Mouse (Mus musculus): ENCODE data around the gene Rpl23. TPM values are rescaled to one million over a fixed set of nuclear protein-coding genes. Genes with fewer than 3 reads are reported as not detected.

Gene Rpl23
- total RNA-seq, 2 experiments from 2014 or later = 677 to 703 TPM

DNA sequence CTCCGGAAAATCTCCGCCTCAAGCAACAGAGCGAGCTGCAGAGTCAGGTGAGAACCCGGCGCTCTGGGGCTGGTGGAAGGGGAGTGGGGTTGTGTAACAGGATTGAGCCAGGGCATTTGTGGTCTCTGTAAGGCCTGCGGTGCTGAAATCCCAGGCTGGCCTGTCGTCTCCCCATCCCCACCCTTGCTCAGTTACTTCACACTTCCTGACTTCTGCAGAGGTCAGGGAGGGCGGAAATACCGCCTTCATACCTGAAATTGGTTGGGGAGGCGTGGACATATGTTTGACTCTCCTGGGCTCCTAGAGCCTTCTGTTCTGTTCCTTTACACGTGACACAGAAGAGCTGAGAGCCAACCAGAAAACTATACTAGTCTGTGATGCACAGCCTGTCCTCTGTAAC, 33.5 kb upstream of the Rpl23 start:
- intact Hi-C loops (cut with DNase I) = no loop called here
- no peak for DNase-seq

DNA sequence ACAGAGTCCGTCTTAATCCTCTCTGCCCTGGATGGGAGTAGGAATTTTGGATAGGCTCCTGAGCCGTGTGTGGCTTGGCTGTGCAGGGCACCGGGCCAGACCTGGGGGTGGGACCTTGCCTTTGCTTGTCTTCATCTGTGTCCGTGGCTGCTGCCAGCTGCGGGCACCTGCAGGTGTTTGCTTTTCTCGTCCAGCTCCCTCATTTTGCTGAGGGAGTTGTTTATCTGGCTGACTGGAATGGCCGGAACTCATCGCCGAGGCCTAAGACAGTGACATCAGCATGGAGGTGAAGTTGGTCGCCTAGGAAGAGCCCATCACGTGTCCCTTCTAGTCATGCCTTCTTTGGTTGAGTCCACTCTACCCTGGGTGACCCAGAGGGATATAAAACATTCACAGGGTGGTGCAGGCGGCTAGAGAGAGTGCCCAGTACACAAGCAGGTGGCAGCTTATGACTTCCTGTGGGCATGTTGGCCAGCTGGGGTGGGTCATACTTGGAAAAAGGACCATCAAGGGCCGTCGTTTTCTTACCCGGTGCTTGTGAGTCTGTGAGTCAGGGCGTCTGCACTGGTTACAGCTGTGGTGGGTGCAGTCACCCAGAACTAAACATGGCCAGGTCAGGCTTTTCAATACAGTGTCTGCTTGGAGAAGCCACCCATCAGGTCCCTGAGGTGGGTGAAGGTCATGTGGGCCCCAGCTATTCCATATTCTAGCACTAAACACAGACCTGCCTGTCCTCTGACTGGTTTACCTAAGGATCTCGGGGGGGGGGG, 31.7 kb upstream of the Rpl23 start:
- intact Hi-C loops (cut with DNase I) = no loop called here
- no peak for DNase-seq

DNA sequence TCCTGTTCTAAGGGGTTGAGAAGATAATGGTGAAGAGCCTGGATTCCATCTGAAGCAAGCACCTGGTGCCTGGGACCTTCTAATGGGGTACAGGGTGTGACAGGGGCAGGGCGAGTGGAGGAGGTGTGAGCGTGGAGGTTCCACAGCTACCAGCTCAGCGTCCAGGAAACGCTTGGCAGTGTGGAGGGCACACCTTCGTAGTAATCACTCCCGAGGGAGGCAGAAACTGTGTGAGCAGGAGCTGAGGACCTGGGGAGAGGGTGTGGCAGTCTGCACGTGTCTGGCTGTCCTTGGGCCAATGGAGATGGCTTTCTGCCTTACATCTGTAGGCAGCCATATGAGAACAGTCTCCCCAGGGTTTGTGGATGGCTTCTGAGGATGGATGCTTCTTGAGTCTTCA, 30.8 kb upstream of the Rpl23 start:
- peak in 1 of 2 experiments; percentile 0 for DNase-seq
- intact Hi-C loops (cut with DNase I) = no loop called here

DNA sequence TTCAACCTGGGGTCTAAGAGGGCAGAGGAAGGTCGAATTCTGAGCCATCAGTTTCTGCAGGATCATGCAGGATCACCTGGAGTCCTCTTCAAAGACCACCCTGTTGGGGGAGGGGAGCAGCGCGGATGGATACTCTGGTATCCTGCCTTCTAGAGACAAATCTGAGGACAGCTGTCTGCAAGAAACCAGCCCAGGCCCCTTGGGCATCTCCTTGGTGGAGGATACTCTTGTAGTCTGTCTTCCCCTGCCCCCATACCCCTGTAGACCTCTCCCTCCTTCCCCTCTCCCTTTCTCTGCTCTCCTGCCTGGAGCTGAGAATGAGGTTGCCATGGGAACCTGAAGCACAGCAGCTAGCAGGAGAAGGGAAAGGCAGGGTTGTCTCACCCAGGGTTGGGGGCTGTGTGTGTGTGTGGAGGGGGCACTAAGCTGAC, 30.3 kb upstream of the Rpl23 start:
- intact Hi-C loops (cut with DNase I) = no loop called here
- DNase-seq = no peak

DNA sequence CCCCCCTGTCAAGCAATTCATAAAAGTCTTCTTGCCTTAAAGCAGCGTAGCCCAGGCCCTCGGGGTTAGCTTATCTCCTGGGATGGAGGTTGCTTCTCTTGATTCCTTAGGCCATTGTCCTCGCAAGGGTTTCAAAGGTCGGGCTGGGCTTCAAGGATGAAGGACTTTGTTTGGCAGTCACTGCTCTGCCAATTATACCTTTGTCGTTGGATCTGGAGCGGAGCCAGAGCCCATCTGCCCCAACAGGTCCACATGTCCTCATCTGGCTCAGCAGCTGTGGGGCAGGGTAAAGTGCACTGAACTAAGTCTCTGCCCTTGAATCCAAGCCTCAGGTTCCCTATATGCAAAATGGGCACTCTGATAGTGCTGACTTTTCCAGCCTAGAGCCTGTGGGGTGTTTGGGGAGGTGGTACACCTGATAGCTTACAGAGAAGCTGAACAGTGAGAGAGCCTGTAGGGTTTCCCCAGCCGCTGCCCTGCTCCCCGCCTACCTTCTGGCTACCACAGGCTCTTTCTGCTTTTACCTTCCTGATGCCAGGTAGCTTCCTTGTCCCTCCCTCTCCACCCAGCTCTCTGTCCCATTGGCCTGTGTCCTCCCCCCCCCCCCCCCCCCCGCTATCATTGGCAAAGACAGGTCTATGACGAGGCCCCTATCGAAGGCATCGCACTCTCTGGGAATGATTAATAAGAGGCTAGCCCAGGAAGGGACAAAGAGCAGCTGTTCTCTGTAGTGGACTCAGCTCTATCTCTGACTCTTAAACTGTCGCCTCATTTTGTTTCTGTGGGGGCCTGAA, 29.5 kb upstream of the Rpl23 start:
- no peak for DNase-seq
- intact Hi-C loops (cut with DNase I) = no loop called here

DNA sequence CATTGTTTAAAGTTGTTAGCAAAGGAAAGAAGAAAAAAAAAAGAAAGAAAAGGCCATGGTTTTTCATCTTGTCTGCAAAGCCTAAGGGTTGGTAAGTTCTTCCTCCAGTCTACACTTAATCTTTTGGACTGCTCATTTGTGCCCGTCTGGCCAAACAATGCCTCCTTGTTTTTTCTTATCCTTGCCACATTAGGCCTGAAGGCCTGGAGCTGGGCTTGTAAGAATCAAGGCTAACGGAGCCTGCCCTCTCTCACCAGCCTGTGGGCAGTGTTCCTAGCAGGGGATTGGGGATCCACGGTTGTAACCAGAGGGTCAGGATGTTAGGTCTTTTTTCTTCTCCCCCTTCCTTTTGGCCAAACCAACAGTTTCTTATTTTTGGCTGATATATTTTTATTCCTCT, 28.7 kb upstream of the Rpl23 start:
- DNase-seq = no peak
- intact Hi-C loops (cut with DNase I) = no loop called here

DNA sequence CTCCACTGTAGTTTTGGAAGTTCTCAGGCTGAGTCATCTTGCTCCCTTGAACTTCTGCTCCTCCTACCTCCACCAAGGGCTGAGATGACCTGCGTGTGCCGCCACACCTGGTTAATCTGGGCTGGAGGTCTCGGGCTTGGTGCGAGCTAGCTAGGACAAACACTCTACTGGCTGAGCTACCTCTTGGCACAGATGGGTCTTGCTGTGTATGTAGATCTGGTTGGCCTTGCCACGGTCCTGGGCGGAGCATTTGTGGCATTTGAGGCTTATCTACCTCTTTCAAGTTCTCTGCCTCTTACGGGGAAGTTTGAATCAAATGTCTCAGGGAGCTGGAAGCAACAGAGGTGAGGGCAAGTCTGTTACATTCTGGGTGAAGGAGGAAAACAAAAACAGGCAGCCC, 28.1 kb upstream of the Rpl23 start:
- no peak for DNase-seq
- intact Hi-C loops (cut with DNase I) = no loop called here

DNA sequence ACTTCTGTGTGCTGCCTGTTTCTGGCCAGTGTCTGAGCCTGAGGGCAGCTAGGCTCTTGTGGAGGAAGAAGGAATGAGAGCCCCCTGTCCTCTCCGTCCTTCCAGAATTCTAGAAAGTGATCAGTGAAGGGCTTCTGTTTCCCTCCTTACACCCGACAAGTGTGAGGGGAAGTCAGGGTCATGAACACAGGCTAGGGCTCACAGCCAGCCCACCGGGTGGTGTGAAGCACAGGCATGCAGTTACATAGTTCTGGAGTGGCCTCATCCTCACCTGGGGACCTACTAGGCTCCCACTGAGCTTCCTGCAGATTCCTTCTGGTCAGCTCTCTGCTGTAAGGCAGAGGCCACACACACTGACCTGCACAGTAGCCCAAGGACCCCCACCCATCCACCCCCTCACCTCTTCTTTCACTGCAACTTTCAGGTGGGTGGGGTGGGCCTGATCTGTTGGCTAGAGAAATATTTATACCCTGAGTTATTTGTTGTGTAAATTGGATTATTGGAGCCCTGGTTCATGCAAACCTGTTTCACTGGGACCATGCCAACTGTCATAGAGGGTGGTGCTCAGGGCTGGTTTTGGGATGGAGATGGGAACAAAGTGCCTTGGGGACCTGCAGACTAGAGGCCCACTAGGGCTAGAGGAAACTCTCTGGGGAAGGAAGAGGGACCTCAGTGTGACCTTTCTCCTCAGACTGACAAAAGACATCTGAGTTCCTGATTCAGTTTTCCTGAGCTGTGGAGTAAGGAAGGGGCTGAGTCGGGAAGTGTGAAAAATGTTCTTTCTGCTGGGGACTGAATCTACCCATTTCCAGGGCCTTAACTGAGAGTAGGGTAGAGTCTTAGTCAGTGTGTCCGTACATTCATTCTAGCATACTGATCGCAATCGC, 27.2 kb upstream of the Rpl23 start:
- DNase-seq = peak in 1 of 2 experiments; percentile 37
- intact Hi-C loops (cut with DNase I) = no loop called here

DNA sequence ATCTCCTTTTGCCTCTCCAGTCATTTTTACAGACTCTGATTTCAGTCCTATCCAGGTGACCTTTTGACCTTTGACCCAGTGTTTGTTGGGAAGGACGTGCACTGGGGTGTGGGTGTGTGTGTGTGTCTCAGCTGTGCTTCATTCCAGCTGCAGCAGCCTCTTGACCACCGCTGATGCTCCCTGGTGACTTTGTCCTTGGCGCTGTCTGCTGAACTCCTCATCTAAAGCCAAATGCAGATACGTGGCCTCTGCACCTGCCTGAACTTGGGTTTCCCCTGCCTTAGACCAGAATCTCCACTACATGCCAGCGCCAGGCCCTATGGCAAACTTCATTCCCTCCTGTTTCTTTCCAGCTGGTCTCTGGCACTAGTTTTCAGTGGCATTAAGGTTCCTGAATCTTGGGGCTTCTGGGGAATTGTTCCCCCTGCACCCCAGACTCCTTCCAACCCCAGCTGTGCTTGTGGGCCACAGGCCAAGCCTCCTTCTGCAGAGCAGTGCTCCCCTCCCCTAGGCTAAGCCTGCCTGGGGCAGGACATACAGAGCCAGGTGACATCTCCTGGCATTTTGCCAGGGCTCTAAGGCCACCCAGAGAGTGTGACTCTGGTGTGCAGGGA, 26.5 kb upstream of the Rpl23 start:
- peak in 1 of 2 experiments; percentile 46 for DNase-seq

DNA sequence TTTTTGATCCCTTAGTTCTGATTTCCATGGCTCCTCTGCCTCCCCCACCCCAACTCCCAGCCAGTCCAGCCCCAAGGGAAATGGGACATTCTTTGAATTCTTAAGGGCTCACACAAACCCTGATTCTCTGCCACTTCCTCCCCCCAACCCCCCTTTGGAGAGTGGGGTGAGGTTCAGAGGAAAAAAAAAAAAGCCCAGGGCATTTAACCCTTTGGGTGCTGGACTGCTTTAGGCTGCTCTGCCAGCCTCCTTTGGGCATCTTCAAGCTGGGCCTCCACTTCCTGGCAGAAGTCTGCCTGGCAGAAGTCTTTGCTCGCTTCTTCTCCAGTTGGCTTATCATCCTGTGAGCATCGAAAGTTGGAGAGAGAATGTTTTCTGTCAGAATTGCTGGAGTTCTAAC, 25.9 kb upstream of the Rpl23 start:
- intact Hi-C loops (cut with DNase I) = no loop called here
- peak; percentile 67 to 77 for DNase-seq

More for the DNA sequence above, 26.5 kb upstream of the Rpl23 start:
- intact Hi-C loops (cut with DNase I) = no loop called here

DNA sequence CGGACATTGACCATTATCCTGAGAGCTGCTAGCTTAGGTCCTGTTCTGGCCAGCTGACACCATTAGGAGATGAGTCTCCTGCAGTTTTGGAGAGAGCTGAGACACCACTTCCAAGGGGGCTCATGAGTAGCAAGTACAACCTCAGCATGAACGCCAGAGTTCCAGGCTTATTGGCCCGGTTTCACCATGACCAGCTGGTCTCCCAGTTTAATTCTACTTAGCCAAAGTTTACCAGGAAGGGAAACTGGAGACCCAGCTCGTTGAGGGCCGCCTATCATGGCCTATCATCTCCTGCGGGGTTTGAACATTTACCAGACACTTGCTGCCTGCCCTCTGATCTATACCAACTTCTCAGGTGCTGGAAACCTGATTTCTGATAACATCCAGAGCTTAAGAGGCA, 25.4 kb upstream of the Rpl23 start:
- intact Hi-C loops (cut with DNase I) = no loop called here

DNA sequence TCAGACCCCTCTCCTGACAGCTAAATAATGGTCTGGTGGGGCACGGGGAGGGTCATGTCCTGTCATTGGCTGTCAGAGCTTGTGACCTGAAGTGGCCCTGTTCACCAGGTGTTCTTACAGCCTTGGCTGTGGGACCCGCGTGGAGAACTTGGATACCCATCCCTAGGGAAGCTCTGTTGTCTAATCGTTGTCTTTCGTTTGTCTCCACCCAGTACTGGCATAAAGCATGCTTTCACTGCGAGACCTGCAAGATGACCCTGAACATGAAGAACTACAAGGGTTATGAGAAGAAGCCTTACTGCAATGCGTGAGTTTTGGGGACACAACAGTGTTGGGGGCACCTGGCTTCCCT, 24.4 kb upstream of the Rpl23 start:
- intact Hi-C loops (cut with DNase I) = no loop called here
- peak in 1 of 2 experiments; percentile 13 for DNase-seq

More for the DNA sequence above, 25.4 kb upstream of the Rpl23 start:
- peak in 1 of 2 experiments; percentile 62 for DNase-seq

DNA sequence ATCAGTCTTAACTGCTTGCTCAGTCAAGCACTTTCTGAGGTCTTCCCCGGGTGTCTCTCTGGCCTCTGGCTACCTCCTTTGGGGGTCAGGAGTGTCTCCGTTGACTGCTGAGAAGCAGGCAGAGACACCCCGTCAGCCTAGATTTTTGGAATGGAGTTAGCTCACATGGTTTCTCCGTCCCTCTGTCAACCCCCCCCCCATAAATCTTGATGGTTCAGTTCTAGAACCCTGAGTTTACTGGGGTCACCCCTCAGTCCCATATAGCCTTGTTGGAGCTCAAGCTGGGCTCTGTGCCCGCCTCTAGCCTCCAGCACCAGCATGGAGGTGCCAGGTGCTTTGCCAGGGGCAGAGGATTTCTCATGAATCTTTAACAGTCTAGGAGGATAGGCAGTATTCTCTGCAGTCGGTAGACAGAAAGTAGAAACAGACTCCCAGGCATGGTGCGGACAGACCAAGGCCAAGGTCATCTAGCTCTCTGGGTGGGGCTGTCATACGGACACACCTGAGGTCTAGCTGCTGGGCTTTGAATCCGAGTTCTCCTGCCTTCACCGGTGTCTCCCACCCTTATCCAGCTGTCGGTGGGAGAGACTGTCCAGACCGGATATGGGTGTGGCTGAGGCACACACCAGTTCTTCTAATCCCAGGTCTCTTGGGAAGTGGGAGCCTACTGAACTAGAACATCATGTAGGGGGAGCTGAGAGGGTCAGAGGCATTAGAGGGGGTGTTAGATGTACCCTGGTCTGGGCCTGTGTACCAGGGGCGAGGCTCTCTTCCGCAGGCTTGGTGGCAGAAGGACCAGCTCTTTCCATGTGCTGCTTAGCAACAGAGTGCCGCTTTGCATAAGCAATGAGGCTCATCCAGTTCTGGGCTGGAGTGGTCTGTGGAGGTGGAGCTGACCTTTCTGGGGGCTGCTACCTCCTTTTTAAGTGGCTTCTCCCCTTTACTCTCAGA, 23.7 kb upstream of the Rpl23 start:
- peak in 1 of 2 experiments; percentile 65 for DNase-seq
- intact Hi-C loops (cut with DNase I) = no loop called here

DNA sequence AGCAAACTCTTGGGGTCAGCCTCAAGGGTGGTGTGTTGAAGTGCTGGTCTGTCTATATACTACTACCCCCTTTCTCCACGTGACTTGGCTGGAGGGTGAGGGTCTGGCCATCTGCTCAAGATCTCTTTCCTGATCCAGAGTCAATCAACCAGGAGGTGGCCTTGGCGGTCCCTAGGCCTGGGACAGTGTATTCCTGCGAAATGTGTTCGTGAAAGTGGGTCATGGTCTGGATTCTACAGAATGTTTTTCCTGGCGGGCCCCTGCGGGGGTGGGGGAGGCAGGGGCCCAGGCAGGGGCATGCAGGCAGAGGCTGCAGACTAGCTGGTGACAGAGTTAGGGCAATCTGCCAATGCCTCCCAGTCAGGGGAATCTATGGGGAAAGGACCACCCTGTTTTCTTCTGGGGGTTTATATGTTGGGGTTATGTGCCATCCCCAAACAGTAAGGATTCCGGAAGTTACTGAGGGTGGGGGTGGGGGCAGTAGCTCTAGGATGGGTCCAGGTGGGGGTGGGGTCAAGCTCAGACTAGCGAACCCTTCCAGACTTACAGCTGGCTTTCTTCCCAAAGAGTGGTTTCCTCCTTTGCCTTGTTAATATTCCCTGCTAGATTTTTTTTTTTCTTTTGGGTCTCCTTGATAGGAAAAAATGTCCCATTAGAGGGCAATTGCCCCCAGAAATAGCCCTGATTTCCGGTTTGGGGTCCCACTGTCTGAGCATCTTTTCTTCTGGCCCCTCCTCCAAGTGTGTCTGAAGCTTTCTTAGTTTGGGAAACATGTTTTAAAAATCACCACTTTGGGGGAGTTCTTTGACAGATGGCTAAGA, 22.8 kb upstream of the Rpl23 start:
- intact Hi-C loops (cut with DNase I) = no loop called here

DNA sequence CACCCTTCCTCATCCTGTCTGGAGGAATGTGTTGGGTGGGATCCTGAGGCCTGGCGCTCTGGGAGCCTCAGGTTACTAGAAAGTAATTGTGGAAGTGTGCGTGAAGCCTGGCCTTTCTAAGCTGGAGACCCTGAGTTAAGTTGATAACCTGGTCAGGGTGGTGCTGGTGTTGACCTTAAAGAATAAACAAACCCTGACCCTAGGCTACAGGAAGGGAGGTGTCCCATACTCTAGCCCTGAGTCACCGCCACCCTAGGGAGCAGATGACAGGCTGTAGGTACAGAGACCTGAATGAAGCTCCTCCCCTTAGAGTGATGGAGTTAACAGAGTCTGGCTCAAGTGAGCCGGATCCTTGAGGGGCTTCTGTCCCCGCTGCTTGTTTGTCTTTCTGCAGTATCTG, 21.6 kb upstream of the Rpl23 start:
- intact Hi-C loops (cut with DNase I) = no loop called here
- DNase-seq = peak in 1 of 2 experiments; percentile 4

More for the DNA sequence above, 22.8 kb upstream of the Rpl23 start:
- DNase-seq = peak in 1 of 2 experiments; percentile 53

DNA sequence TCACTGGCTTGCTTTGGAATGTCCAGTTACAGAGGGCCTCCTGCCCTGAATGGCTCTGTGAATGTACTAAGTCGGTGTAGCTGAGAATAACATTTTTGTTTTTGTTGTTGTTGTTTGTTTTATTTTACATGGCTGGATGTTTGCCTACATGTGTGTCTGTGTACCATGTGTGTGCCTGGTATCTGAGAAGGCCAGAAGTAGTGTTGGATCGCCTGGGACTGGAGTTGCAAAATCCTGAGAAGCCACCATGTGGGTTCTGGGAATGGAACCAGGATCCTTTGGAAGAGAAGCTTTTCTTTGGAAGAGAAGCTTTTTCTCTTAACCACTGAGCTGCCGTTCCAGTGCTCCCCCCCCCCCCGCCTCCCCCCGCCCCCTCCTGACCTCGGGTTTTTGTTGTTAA, 20.3 kb upstream of the Rpl23 start:
- DNase-seq = peak in 1 of 2 experiments; percentile 31
- intact Hi-C loops (cut with DNase I) = no loop called here

DNA sequence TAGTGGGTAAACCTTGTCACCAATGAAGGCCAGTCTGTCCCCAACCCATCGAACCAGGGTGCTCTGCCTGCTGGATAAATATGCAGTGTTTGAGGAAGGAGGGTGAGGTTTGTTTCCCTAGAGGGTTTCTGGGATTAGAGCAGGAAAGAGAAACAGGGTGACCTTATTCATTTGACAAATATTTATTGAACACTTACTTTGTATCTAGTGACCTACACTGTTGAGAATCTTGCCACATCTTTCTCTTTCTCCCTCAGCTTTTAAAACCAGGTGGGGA, 19.9 kb upstream of the Rpl23 start:
- intact Hi-C loops (cut with DNase I) = no loop called here
- no peak for DNase-seq

DNA sequence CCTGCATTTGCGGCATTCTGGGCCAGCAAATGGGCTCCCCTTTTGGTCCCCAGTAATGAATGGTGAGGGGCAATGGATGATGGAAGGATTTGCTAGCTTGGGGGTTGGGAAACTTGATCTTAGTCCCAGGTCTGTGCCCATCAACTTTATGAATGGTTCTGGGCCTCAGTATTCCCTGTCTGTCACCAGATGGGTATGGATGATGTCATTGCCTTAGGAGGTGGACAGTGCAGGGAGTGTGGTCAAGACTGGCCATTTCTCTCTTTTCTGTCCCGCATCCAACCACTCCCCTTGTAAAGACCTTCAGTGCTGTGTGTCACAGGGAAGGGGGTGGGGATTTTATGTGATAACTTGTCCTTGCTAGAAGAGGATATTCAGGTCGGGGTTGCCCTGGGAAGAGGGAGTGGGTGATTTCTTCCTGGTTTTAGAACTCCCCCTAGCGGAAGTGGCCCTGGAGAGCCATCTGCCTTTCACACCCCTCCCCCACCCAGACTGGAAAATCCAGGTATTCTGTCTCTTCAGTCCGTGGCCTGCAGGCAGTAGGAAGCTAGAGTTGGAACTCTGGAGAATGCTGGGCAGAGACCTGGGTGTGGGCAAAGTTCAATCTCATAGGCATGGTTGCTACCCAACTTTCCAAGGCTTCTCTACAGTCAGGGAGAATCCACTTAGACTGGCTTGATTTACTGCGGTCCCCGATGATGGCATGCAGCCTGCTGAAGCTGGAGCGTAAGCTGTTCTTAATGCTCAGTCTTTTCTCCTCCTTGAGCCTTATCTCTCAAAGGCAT, 19.4 kb upstream of the Rpl23 start:
- intact Hi-C loops (cut with DNase I) = loop anchor here (2.0 kb wide), 2 partner anchors 19 to 39 kb away; partner anchors contain the start of gene B230217C12Rik
- peak in 1 of 2 experiments; percentile 62 for DNase-seq

Measured in heart, postnatal 10 days (tissue).